Mouse (Mus musculus) stomach, postnatal 0 days (tissue): ENCODE results near the gene Zbtb8a.

Experiments used
- CTCF ChIP-seq: IDR thresholded peaks from 2 replicates; pipeline ENCODE4 v1.5.1; 2016; ENCODE audit warnings: antibody characterized with exemption, low read depth, mild to moderate bottlenecking, moderate library complexity
- EP300 ChIP-seq: optimal IDR thresholded peaks from 2 replicates; pipeline ENCODE3; 2016; ENCODE audit warnings: antibody characterized with exemption

- TF ChIP-seq CTCF, result no peak
- no peak for TF ChIP-seq EP300
Observed at GRCm38 (mm10) chr4:129379805-129380204, 1.9 kb upstream of the Zbtb8a start.
